Mouse (Mus musculus): ENCODE data around the gene Cbx6. TPM values are rescaled to one million over a fixed set of nuclear protein-coding genes. Genes with fewer than 3 reads are reported as not detected.
A peak's percentile ranks its signal among the peaks of the same experiment; 100 is the strongest.

Gene Cbx6
- total and polyA plus RNA-seq, 2 experiments, result 1.2 to 3.7 TPM

DNA sequence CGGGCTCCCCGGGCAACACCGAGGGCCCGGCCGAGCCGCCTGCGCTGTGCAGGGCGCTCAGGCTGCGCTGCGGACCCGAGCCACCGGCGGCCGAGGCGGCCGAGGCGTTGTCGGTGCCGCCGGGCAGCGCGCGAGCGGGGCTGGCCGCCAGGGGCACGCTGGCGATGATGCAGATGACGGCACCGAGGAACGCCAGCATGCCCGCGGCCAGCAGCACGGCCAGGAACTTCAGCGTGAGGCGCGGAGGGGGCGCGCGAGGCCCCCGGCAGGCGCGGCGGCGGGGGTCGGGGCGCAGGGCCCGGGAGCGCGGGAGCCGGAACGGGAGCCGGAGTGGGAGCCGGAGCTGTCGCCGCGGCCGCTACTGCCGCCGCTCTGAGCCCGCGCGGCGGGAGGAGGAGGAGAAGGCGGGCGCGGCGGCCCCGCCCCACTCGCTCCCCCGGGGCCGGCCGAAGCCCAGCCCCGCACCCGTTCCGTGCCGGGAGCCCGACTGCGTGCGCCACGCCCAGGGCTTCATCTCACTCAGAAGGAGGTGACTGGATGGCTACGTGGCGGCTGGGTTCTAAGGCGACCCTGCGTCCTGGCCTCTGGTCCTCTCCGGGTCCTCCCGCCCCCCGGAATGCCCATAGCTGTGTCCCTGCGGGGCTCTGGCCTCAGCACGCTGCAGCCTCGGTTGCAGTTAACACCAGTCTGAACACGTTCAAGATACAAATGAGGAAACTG, 30.0 kb downstream of the Cbx6 start, which contains the start of gene Nptxr:
TSS of gene Nptxr (minus strand) at position 415 of the 720 bp plus-strand sequence.
- WGBS, result 1% methylated on average over 78 of the region's 91 CpGs

DNA sequence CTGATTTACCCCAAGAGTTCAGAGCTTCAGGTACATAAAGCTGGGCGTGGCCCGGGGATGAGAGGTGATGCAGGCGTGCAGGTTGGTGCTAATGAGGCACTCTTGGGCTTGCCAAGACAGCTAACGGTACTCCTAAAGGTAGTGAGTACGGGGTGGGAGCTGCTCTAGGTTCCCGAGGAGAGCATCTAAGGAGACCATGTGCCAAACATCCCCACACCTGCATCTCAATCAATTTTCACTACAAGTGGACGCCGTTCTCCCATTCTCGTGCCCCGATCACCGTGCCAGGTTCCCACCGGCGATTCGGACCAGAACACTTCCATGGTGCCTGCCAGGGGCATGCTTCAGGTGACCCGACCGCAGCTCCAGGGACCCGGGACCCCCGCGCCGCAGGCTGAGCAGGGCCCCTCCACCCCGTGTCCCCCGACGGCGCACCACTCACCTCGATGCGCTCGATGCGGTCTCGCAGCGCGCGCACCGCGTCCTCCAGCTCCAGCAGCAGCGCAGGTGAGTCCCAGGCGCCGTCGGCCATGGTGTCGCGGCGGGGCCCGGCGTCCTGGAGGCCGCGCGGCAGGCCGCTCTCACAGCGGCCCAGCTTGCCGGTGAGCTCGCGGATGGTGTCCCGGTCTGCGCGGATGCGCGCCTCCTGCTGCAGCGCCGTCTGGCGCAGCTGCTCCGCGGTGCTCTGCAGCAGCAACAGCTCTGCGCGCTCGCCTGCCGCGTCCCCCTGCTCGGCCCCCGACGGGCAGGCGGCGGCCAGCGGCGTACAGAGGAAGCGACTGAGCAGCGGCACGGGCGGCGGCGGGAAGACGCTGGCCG, 30.7 kb downstream of the Cbx6 start:
- TF ChIP-seq CTCF (IDR thresholded peaks at IDR 0.05; ENCODE audit: low read depth, low read length) (no peak), POLR2A (IDR thresholded peaks at IDR 0.05; ENCODE audit: extremely low read depth, insufficient read depth, low read length) (no peak)
- H3K9ac ChIP-seq (ENCODE audit: low read depth, low read length), result peak overlapping the region; percentile 12
- H3K79me2 ChIP-seq (ENCODE audit: control insufficient read depth, insufficient read depth, low read length), result no peaks in the 10 kb centered on the region
- no peaks in the 10 kb centered on the region for H3K36me3 ChIP-seq (ENCODE audit: control insufficient read depth, insufficient read depth, low read length)
- WGBS, result 6% methylated on average over 77 of the region's 81 CpGs
- DNase-seq (ENCODE audit: extremely low read depth, low read depth, low spot score), result no peak
- H3K27ac ChIP-seq (replicated peaks; ENCODE audit: insufficient read depth, low read depth, low read length), result no peak overlapping the region
- H3K4me3 ChIP-seq (ENCODE audit: insufficient read depth, low read depth, low read length), result peak overlapping the region; percentile 58
- H3K4me1 ChIP-seq (ENCODE audit: control insufficient read depth, insufficient read depth, low read length), result no peaks in the 10 kb centered on the region
- peaks cover 17% of the 10 kb centered on the region for H3K27me3 ChIP-seq (ENCODE audit: control insufficient read depth, insufficient read depth, low read length)

More for the DNA sequence above, 30.0 kb downstream of the Cbx6 start, which contains the start of gene Nptxr:
- no peak for TF ChIP-seq POLR2A (IDR thresholded peaks at IDR 0.05; ENCODE audit: extremely low read depth, insufficient read depth, low read length)
- peak; percentile 7; the same call in 1 of the 2 replicates for TF ChIP-seq CTCF (IDR thresholded peaks at IDR 0.05; ENCODE audit: low read depth, low read length)
- H3K9ac ChIP-seq (ENCODE audit: low read depth, low read length), result peak within 1 kb of the TSS; percentile 14
- H3K27ac ChIP-seq (replicated peaks; ENCODE audit: insufficient read depth, low read depth, low read length), result no peak within 1 kb of the TSS
- no peaks in the 10 kb centered on the region for H3K79me2 ChIP-seq (ENCODE audit: control insufficient read depth, insufficient read depth, low read length)
- peaks cover 17% of the 10 kb centered on the region for H3K27me3 ChIP-seq (ENCODE audit: control insufficient read depth, insufficient read depth, low read length)
- no peak for DNase-seq (ENCODE audit: extremely low read depth, low read depth, low spot score)
- H3K4me3 ChIP-seq (ENCODE audit: insufficient read depth, low read depth, low read length), result peak within 1 kb of the TSS; percentile 58
- H3K4me1 ChIP-seq (ENCODE audit: control insufficient read depth, insufficient read depth, low read length), result no peaks in the 10 kb centered on the region
- H3K36me3 ChIP-seq (ENCODE audit: control insufficient read depth, insufficient read depth, low read length), result no peaks in the 10 kb centered on the region

DNA sequence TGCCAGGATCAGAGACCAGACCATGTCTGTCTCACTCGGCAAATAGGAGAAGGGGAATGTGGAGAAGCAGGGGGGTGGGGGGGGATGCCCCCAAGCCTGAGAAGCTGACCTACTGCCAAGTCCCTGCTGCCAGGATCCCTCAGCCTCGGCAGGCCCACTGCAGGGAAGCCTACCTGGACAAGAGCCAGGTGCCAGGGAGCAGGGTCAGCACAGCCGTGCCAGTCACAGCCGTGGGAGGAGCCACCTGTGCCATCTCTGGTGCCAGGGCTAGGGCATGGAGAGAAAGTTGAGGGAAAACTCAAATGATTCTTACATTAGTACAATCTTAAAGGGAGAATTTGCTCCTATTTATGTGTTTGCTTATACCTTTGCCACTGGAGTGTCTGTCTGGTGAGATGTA, 32.2 kb downstream of the Cbx6 start:
- Histone ChIP-seq H3K27ac (replicated peaks; ENCODE audit: insufficient read depth, low read depth, low read length) (no peak overlapping the region), H3K27me3 (ENCODE audit: control insufficient read depth, insufficient read depth, low read length) (peaks cover 17% of the 10 kb centered on the region), H3K4me1 (ENCODE audit: control insufficient read depth, insufficient read depth, low read length) (no peaks in the 10 kb centered on the region), H3K4me3 (ENCODE audit: insufficient read depth, low read depth, low read length) (no peak overlapping the region), H3K36me3 (ENCODE audit: control insufficient read depth, insufficient read depth, low read length) (no peaks in the 10 kb centered on the region), H3K79me2 (ENCODE audit: control insufficient read depth, insufficient read depth, low read length) (no peaks in the 10 kb centered on the region), H3K9ac (ENCODE audit: low read depth, low read length) (no peak overlapping the region)
- WGBS, result 67% methylated on average over 4 of the region's 4 CpGs
- DNase-seq (ENCODE audit: extremely low read depth, low read depth, low spot score), result no peak
- no peak for TF ChIP-seq POLR2A (IDR thresholded peaks at IDR 0.05; ENCODE audit: extremely low read depth, insufficient read depth, low read length)
- no peak for TF ChIP-seq CTCF (IDR thresholded peaks at IDR 0.05; ENCODE audit: low read depth, low read length)

DNA sequence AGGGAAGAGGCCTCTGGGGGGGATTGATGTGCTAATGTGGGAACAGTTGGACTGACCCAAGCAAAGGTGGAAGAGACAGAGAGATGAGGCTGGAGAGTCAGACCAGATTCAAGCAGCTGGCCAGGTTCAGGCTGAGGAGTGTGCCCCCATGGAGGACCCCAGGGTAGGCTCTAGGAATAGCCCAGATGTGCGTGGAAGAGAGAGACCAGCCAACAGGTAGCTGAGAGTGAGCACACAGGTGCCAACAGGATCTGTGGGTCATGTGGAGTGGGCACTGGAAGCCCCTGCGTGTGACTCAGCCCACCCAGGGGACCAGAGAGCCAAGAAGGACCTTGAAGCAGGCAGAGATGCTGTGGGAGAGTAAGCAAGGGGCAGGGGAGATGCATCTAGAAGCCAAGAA, 32.8 kb downstream of the Cbx6 start:
- TF ChIP-seq POLR2A (IDR thresholded peaks at IDR 0.05; ENCODE audit: extremely low read depth, insufficient read depth, low read length), result no peak
- TF ChIP-seq CTCF (IDR thresholded peaks at IDR 0.05; ENCODE audit: low read depth, low read length), result no peak
- Histone ChIP-seq H3K27me3 (ENCODE audit: control insufficient read depth, insufficient read depth, low read length) (peaks cover 17% of the 10 kb centered on the region), H3K4me3 (ENCODE audit: insufficient read depth, low read depth, low read length) (no peak overlapping the region)

DNA sequence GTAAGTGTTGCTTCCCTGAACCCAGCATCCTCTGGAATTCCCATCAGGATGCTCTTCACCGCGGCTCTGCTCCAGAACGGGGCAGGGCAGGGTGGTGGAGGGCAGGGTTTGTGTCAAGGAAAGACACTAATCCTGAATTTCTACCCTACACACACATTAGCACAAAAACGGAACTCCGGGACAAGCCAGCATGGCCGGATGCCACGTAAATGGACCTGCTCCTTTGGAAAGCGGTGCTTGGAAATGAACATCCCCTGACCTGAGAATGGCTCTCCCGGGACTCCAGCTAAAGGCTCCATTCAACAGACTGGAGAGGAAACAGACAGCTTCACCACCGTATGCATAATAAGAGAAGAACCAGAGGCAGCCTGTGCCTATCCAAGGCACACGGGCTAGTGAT, 33.8 kb downstream of the Cbx6 start:
- Histone ChIP-seq H3K9ac (ENCODE audit: low read depth, low read length) (no peak overlapping the region), H3K79me2 (ENCODE audit: control insufficient read depth, insufficient read depth, low read length) (no peaks in the 10 kb centered on the region), H3K27ac (replicated peaks; ENCODE audit: insufficient read depth, low read depth, low read length) (no peak overlapping the region), H3K27me3 (ENCODE audit: control insufficient read depth, insufficient read depth, low read length) (peaks cover 17% of the 10 kb centered on the region), H3K4me3 (ENCODE audit: insufficient read depth, low read depth, low read length) (no peak overlapping the region), H3K36me3 (ENCODE audit: control insufficient read depth, insufficient read depth, low read length) (no peaks in the 10 kb centered on the region), H3K4me1 (ENCODE audit: control insufficient read depth, insufficient read depth, low read length) (no peaks in the 10 kb centered on the region)
- WGBS, result 62% methylated on average over 11 of the region's 11 CpGs
- no peak for DNase-seq (ENCODE audit: extremely low read depth, low read depth, low spot score)
- TF ChIP-seq POLR2A (IDR thresholded peaks at IDR 0.05; ENCODE audit: extremely low read depth, insufficient read depth, low read length) (no peak), CTCF (IDR thresholded peaks at IDR 0.05; ENCODE audit: low read depth, low read length) (no peak)

More for the DNA sequence above, 32.8 kb downstream of the Cbx6 start:
- DNase-seq (ENCODE audit: extremely low read depth, low read depth, low spot score), result no peak
- H3K27ac ChIP-seq (replicated peaks; ENCODE audit: insufficient read depth, low read depth, low read length), result no peak overlapping the region
- 67% methylated on average over 2 of the region's 2 CpGs for WGBS
- H3K36me3 ChIP-seq (ENCODE audit: control insufficient read depth, insufficient read depth, low read length), result no peaks in the 10 kb centered on the region
- no peaks in the 10 kb centered on the region for H3K79me2 ChIP-seq (ENCODE audit: control insufficient read depth, insufficient read depth, low read length)
- no peak overlapping the region for H3K9ac ChIP-seq (ENCODE audit: low read depth, low read length)
- no peaks in the 10 kb centered on the region for H3K4me1 ChIP-seq (ENCODE audit: control insufficient read depth, insufficient read depth, low read length)
